Mouse (Mus musculus) cortical plate, adult 2 months (tissue): ENCODE data around the gene Nalcn.

Experiments
- CTCF ChIP-seq: fragments of 200-500 bp; IDR thresholded peaks from 2 replicates; pipeline ENCODE4 v1.5.1; 2011; ENCODE audit warnings: mild to moderate bottlenecking, control low read depth, low read length; ENCODE audit not compliant: insufficient read depth; ENCODE audit errors: extremely low read depth
- POLR2A ChIP-seq: fragments of 200-500 bp; IDR thresholded peaks from 2 replicates; pipeline ENCODE4 v1.6.1; 2011; ENCODE audit warnings: mild to moderate bottlenecking, low read length, control low read depth; ENCODE audit not compliant: insufficient read depth; ENCODE audit errors: extremely low read depth

- TF ChIP-seq CTCF (no peak), POLR2A (no peak)
Measured at GRCm38 (mm10) chr14:123240738-123241137, 386.2 kb downstream of the Nalcn start.
